Comparison of ENCODE assay signal across 19 mouse cellular contexts in the genomic region with DNA sequence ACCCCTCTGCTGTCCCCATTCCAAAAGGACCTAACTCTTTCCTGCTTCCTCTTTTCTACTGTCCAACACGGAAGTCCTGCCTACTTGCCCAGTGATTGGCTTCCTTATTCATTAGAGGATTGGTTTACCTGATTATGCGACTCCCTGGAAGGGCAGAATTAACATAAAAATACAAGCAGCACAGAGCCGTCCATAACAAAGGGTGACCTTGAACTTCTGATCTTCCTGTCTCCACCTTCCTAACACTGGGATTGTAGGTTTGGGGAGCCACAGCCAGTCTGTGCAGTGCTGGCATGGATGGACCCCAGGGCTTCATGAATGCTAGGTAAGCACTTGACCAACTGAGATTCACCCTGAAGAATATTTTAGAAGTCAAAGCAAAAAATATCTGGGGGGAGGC.
"Had no signal": no experiment of that assay in that cellular context is flagged by ENCODE, and none has a peak within 500 bp of the region (broad histone marks: within the 10 kb centered on the region; RNA-seq: fewer than 3 reads in every experiment).

No protein-coding gene starts in this region.

- H3K36me3 ChIP-seq: midbrain, embryonic 15.5 days; stomach, embryonic 15.5 days had no signal

- H3K4me2 ChIP-seq: limb, embryonic 12.5 days; limb, embryonic 15.5 days; liver, embryonic 11.5 days; lung, embryonic 15.5 days; midbrain, embryonic 12.5 days; midbrain, embryonic 15.5 days; neural tube, embryonic 13.5 days; stomach, embryonic 15.5 days had no signal

- DNase-seq: kidney, adult 18-20 months; kidney, adult 9 months; kidney, postnatal 14 days; kidney, postnatal 4 days; left cerebral cortex, postnatal 4 days; liver, postnatal 0 days; lung, postnatal 10 days; lung, postnatal 36 days; thymus, postnatal 25 days had no signal

- H3K4me3 ChIP-seq: limb, embryonic 12.5 days; limb, embryonic 15.5 days; lung, embryonic 15.5 days; midbrain, embryonic 12.5 days; midbrain, embryonic 15.5 days; myocyte; neural tube, embryonic 13.5 days; stomach, embryonic 15.5 days had no signal

- H3K9me3 ChIP-seq: limb, embryonic 12.5 days; limb, embryonic 15.5 days; lung, embryonic 15.5 days; midbrain, embryonic 12.5 days; midbrain, embryonic 15.5 days; neural tube, embryonic 13.5 days; stomach, embryonic 15.5 days had no signal

- H3K27ac ChIP-seq: limb, embryonic 12.5 days; limb, embryonic 15.5 days; liver, embryonic 14.5 days; lung, embryonic 15.5 days; midbrain, embryonic 12.5 days; midbrain, embryonic 15.5 days; neural tube, embryonic 13.5 days; stomach, embryonic 15.5 days had no signal

- H3K9ac ChIP-seq: limb, embryonic 12.5 days; limb, embryonic 15.5 days; liver, embryonic 14.5 days; liver, postnatal 0 days; lung, embryonic 15.5 days; midbrain, embryonic 12.5 days; midbrain, embryonic 15.5 days; neural tube, embryonic 13.5 days; stomach, embryonic 15.5 days had no signal

- H3K4me1 ChIP-seq: limb, embryonic 12.5 days; limb, embryonic 15.5 days; lung, embryonic 15.5 days; midbrain, embryonic 12.5 days; midbrain, embryonic 15.5 days; neural tube, embryonic 13.5 days; stomach, embryonic 15.5 days had no signal

- H3K27me3 ChIP-seq: limb, embryonic 12.5 days; limb, embryonic 15.5 days; lung, embryonic 15.5 days; midbrain, embryonic 12.5 days; midbrain, embryonic 15.5 days; neural tube, embryonic 13.5 days; stomach, embryonic 15.5 days had no signal

- ATAC-seq: liver, postnatal 0 days; midbrain, embryonic 15.5 days had no signal
